Mouse (Mus musculus): ENCODE measurements around the gene Gna14.
A peak's percentile ranks its signal among the peaks of the same experiment; 100 is the strongest.

The Gna14 gene

GRCm38 (mm10) chr19:16593256-16593974, 157.9 kb downstream of the Gna14 start:
- no peak for DNase-seq (ENCODE audit: low read depth, low spot score)

GRCm38 (mm10) chr19:16593975-16594317, 158.4 kb downstream of the Gna14 start:
- DNase-seq (ENCODE audit: low read depth, low spot score), result no peak

- no peak for DNase-seq (ENCODE audit: low read depth, low spot score)
Measured at GRCm38 (mm10) chr19:16597216-16597615, 161.7 kb downstream of the Gna14 start.

GRCm38 (mm10) chr19:16598653-16599297, 163.2 kb downstream of the Gna14 start:
- DNase-seq (ENCODE audit: low read depth, low spot score), result peak; percentile 3

- peak; percentile 80 for DNase-seq (ENCODE audit: low read depth, low spot score)
Measured at GRCm38 (mm10) chr19:16599298-16599970, 163.9 kb downstream of the Gna14 start.

GRCm38 (mm10) chr19:16602026-16602425, 166.5 kb downstream of the Gna14 start:
- no peak for DNase-seq (ENCODE audit: low read depth, low spot score)

- no peak for DNase-seq (ENCODE audit: low read depth, low spot score)
Measured at GRCm38 (mm10) chr19:16607634-16608033, 172.1 kb downstream of the Gna14 start.

- no peak for DNase-seq (ENCODE audit: low read depth, low spot score)
Measured at GRCm38 (mm10) chr19:16623154-16623553, 187.6 kb downstream of the Gna14 start.

- no peak for DNase-seq (ENCODE audit: low read depth, low spot score)
Measured at GRCm38 (mm10) chr19:16624994-16625393, 189.4 kb downstream of the Gna14 start.

GRCm38 (mm10) chr19:16625610-16626395, 190.2 kb downstream of the Gna14 start:
- peak; percentile 5 for DNase-seq (ENCODE audit: low read depth, low spot score)

All from CD4-positive, CD25-positive, alpha-beta regulatory T cell, adult 2 months (primary cell).